13 mouse cellular contexts compared by ENCODE assay signal in the genomic region with DNA sequence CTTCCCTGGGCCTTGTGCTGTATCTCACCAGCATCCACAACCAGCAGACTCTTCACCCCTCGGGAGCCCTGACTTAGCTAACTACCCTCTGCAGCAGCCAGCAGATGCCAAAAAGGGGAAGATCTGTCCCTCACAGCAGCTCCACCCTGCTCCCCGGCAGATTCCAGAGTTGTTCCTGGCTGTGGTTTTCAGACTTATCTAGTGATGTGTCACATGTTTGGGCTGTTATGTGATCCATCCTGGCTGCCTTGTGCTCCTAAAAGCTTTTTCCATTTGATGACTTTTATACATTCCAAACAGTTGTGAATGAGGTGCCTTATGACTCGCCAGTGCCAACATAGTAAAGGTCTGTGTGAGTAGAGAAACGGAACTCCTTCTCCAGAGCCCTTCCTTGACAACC.
DNase-seq lines count a peak whose midpoint lies in the region; ATAC-seq and TF ChIP-seq lines count a peak whose summit lies in the region.
"Had no signal": no experiment of that assay in that cellular context is flagged by ENCODE, and none has a peak within 500 bp of the region (broad histone marks: within the 10 kb centered on the region; RNA-seq: fewer than 3 reads in every experiment).

No protein-coding gene starts in this region.

- H3K9me3 ChIP-seq in heart, embryonic 10.5 days = no peaks in the 10 kb centered on the region
- no peaks in the 10 kb centered on the region for H3K9me3 ChIP-seq in midbrain, embryonic 16.5 days (replicated peaks; ENCODE audit: control insufficient read depth, low read length, poor library complexity, severe bottlenecking)
- H3K9me3 ChIP-seq: liver, embryonic 13.5 days had no signal

- intact Hi-C loops in heart, postnatal 10 days (cut with DNase I) = no loop called here

- 36% methylated on average over 4 of the region's 4 CpGs for WGBS in heart, embryonic 10.5 days
- WGBS in midbrain, embryonic 16.5 days = 80% methylated on average over 4 of the region's 4 CpGs

- H3K4me2 ChIP-seq in midbrain, embryonic 16.5 days (ENCODE audit: low read length) = no peak overlapping the region
- H3K4me2 ChIP-seq: hindbrain, embryonic 14.5 days; liver, embryonic 13.5 days had no signal

- H3K4me3 ChIP-seq in heart, embryonic 10.5 days = no peak overlapping the region
- no peak overlapping the region for H3K4me3 ChIP-seq in midbrain, embryonic 16.5 days (ENCODE audit: low read depth, low read length)
- H3K4me3 ChIP-seq: liver, embryonic 13.5 days had no signal

- H3K27me3 ChIP-seq in heart, embryonic 10.5 days (ENCODE audit: insufficient read depth, poor library complexity, severe bottlenecking) = no peaks in the 10 kb centered on the region
- no peaks in the 10 kb centered on the region for H3K27me3 ChIP-seq in Patski
- H3K27me3 ChIP-seq in midbrain, embryonic 16.5 days (ENCODE audit: control insufficient read depth, insufficient read depth, low read depth, low read length) = no peaks in the 10 kb centered on the region
- H3K27me3 ChIP-seq: liver, embryonic 13.5 days had no signal

- POLR2A ChIA-PET in Patski (lab: Charles Lee) = no interaction called here

- H3K36me3 ChIP-seq in heart, embryonic 10.5 days = no peaks in the 10 kb centered on the region
- no peaks in the 10 kb centered on the region for H3K36me3 ChIP-seq in midbrain, embryonic 16.5 days (ENCODE audit: control insufficient read depth, insufficient read depth, low read length)
- H3K36me3 ChIP-seq: liver, embryonic 13.5 days had no signal

- no peak for TF ChIP-seq CTCF in Patski (IDR thresholded peaks at IDR 0.05)

- in situ Hi-C loops in Patski (cut with MboI; ENCODE audit: low pct_unique_long_range_greater_than_20kb) = no loop called here

- ATAC-seq in Patski = peak; percentile 93
- ATAC-seq in midbrain, embryonic 16.5 days = no peak

- no peaks in the 10 kb centered on the region; the same call in 1 of the 2 replicates for H3K4me1 ChIP-seq in heart, embryonic 10.5 days
- H3K4me1 ChIP-seq in midbrain, embryonic 16.5 days (ENCODE audit: control insufficient read depth, insufficient read depth, low read length) = no peaks in the 10 kb centered on the region
- H3K4me1 ChIP-seq: liver, embryonic 13.5 days had no signal

- CTCF ChIA-PET in Patski (lab: Charles Lee) = no interaction called here

- no peak overlapping the region for H3K9ac ChIP-seq in midbrain, embryonic 16.5 days (ENCODE audit: low read depth, low read length)
- H3K9ac ChIP-seq: hindbrain, embryonic 14.5 days; liver, embryonic 13.5 days had no signal

- no peak overlapping the region for H3K27ac ChIP-seq in heart, embryonic 10.5 days
- no peak overlapping the region for H3K27ac ChIP-seq in midbrain, embryonic 16.5 days (ENCODE audit: low read length)
- H3K27ac ChIP-seq: hindbrain, embryonic 14.5 days; liver, embryonic 13.5 days had no signal

- peak; percentile 91 for DNase-seq in heart, adult 11 months
- no peak for DNase-seq in heart, embryonic 10.5 days (ENCODE audit: low spot score)
- peak; percentile 24 for DNase-seq in Patski (ENCODE audit: low read depth, low spot score)
- DNase-seq in heart, postnatal 10 days = peak; percentile 15 to 31
- DNase-seq in lung, postnatal 36 days = peak; percentile 43
- DNase-seq in embryo, embryonic 10.5 days (ENCODE audit: low spot score) = no peak
- no peak for DNase-seq in layer of hippocampus, adult 18-20 months (ENCODE audit: low spot score in 2 of 2)
- DNase-seq: gastrocnemius, postnatal 36 days; kidney, adult 2 months; liver, embryonic 13.5 days; midbrain, embryonic 14.5 days had no signal

Comparison
In these comparisons a context has a peak if more than half of its experiments do, and no peak if none do; other contexts are left out.
1. DNase-seq: peak in heart, adult 11 months (single experiment), Patski (single experiment), heart, postnatal 10 days (2 of 2) and lung, postnatal 36 days (single experiment); none in heart, embryonic 10.5 days (single experiment), embryo, embryonic 10.5 days (single experiment) and layer of hippocampus, adult 18-20 months (0 of 2).